Mouse (Mus musculus): ENCODE data around the gene Tedc1. TPM values are rescaled to one million over a fixed set of nuclear protein-coding genes. Genes with fewer than 3 reads are reported as not detected.

Tedc1 gene
- polyA plus RNA-seq (2017; shearing (Covaris generic)): 10.8 TPM

GRCm38 (mm10) chr12:113155887-113156539 lies at the start of gene Tedc1:
TSS of gene Tedc1 (plus strand) at chr12:113156421.

GRCm38 (mm10) chr12:113139908-113140615 lies 16.2 kb upstream of the Tedc1 start, which contains the start of gene Crip2:
TSS of gene Crip2 (plus strand) at chr12:113140236.

GRCm38 (mm10) chr12:113146112-113147057 lies 9.8 kb upstream of the Tedc1 start, which contains the start of gene Crip1:
TSS of gene Crip1 (plus strand) at chr12:113146316.

GRCm38 (mm10) chr12:113185442-113186291 lies 29.4 kb downstream of the Tedc1 start, which contains the start of gene Tmem121:
TSS of gene Tmem121 (plus strand) at chr12:113185930.

Other genes with a start within 250 kb of the Tedc1 start
- gene Jag2, start 226.6 kb upstream of the Tedc1 start, polyA plus RNA-seq (2017; shearing (Covaris generic)): 2.0 TPM
- gene Nudt14, start 214.3 kb upstream of the Tedc1 start, polyA plus RNA-seq (2017; shearing (Covaris generic)): 46.4 TPM
- gene Btbd6, start 179.9 kb upstream of the Tedc1 start, polyA plus RNA-seq (2017; shearing (Covaris generic)): 11.6 TPM
- 26.1 TPM for gene Brf1, start 155.7 kb upstream of the Tedc1 start, polyA plus RNA-seq (2017; shearing (Covaris generic))
- 6.3 TPM for gene Pacs2, start 141.9 kb upstream of the Tedc1 start, polyA plus RNA-seq (2017; shearing (Covaris generic))
- gene Tex22, start 81.9 kb upstream of the Tedc1 start, polyA plus RNA-seq (2017; shearing (Covaris generic)): not detected
- gene Mta1, start 58.1 kb upstream of the Tedc1 start, polyA plus RNA-seq (2017; shearing (Covaris generic)): 3.1 TPM
- gene Crip2, start 16.2 kb upstream of the Tedc1 start, polyA plus RNA-seq (2017; shearing (Covaris generic)): 9.0 TPM
- gene Crip1, start 10.1 kb upstream of the Tedc1 start, polyA plus RNA-seq (2017; shearing (Covaris generic)): 1,025 TPM
- gene Tmem121, start 29.5 kb downstream of the Tedc1 start, polyA plus RNA-seq (2017; shearing (Covaris generic)): not detected